Mouse (Mus musculus): ENCODE data around the gene Tmco1.

DNA sequence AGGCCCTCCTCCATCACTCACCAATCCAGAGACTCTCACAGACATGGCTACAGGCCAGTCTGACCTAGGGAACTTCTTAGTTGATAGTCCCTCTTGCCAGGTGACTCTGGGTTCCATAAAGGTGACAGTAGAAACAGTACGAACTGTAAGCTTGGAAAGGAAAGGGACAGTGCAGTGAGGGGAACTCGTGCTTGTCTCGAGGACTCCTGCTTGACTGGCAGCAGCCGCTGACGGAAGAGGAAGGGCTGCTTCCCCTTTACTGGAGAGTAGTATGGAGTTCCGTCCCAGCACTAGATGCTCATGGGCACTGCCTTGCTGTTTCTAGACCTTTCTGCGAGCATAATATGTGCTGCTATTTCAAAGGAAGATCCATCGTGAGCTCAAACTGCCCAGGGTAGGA lies 22.9 kb downstream of the Tmco1 start:
- TF ChIP-seq ZC3H11A (IDR thresholded peaks at IDR 0.05; ENCODE audit: borderline replicate concordance, low read depth, low read length) (no peak), ZNF384 (IDR thresholded peaks at IDR 0.05; ENCODE audit: low read depth, low read length) (no peak), HCFC1 (IDR thresholded peaks at IDR 0.05; ENCODE audit: borderline replicate concordance, insufficient read depth, low read length) (no peak), CHD2 (IDR thresholded peaks at IDR 0.05; ENCODE audit: low read depth, low read length) (no peak)
